Mouse (Mus musculus): ENCODE measurements around the gene Dpp10. TPM values are rescaled to one million over a fixed set of nuclear protein-coding genes. Genes with fewer than 3 reads are reported as not detected.

Gene Dpp10
- polyA plus RNA-seq (2015; fragmentation: Nextera tagmentation; extraction: Ambion mirVana) = 0.06 and 0.14 TPM in 2 replicates

GRCm38 (mm10) chr1:124044925-124045640 lies at the start of gene Dpp10:
TSS of gene Dpp10 (minus strand) at chr1:124045559.
- Histone ChIP-seq H3K4me3 (peak within 1 kb of the TSS; percentile 50), H3K36me3 (no peaks in the 10 kb centered on the region), H3K4me1 (replicated peaks) (peaks cover 10% of the 10 kb centered on the region), H3K9ac (no peak within 1 kb of the TSS; the same call in 1 of the 2 replicates), H3K4me2 (peak within 1 kb of the TSS; percentile 78), H3K9me3 (replicated peaks) (no peaks in the 10 kb centered on the region), H3K27me3 (peaks cover 49% of the 10 kb centered on the region), H3K27ac (no peak within 1 kb of the TSS)
- ATAC-seq (replicated peaks; ENCODE audit: insufficient number of reproducible peaks, insufficient read depth, low FRiP score, low read depth) = peak; percentile 27; the same call in 1 of the 2 replicates
- WGBS = 2% methylated on average over 27 of the region's 38 CpGs

- no peaks in the 10 kb centered on the region for H3K9me3 ChIP-seq (replicated peaks)
- no peak for ATAC-seq (replicated peaks; ENCODE audit: insufficient number of reproducible peaks, insufficient read depth, low FRiP score, low read depth)
- H3K27me3 ChIP-seq = peaks cover 40% of the 10 kb centered on the region
- 83% methylated on average over 1 of the region's 1 CpGs for WGBS
- H3K27ac ChIP-seq = no peak overlapping the region
- H3K9ac ChIP-seq = no peak overlapping the region
- H3K4me2 ChIP-seq = no peak overlapping the region
- H3K4me3 ChIP-seq = no peak overlapping the region
- no peaks in the 10 kb centered on the region for H3K36me3 ChIP-seq
- peaks cover 10% of the 10 kb centered on the region for H3K4me1 ChIP-seq (replicated peaks)
These were observed 3.2 kb upstream of the Dpp10 start for GRCm38 (mm10) chr1:124048544-124048943.

GRCm38 (mm10) chr1:124045761-124046300 lies 472 bp upstream of the Dpp10 start:
- 1% methylated on average over 44 of the region's 44 CpGs for WGBS
- Histone ChIP-seq H3K4me2 (peak overlapping the region; percentile 78), H3K36me3 (no peaks in the 10 kb centered on the region), H3K27ac (no peak overlapping the region), H3K27me3 (peaks cover 49% of the 10 kb centered on the region), H3K4me1 (replicated peaks) (peaks cover 10% of the 10 kb centered on the region), H3K9ac (no peak overlapping the region; the same call in 1 of the 2 replicates), H3K4me3 (peak overlapping the region; percentile 50), H3K9me3 (replicated peaks) (no peaks in the 10 kb centered on the region)
- 0 out of 2 replicates have a peak, but pooled peaks have one; percentile 22 for ATAC-seq (replicated peaks; ENCODE audit: insufficient number of reproducible peaks, insufficient read depth, low FRiP score, low read depth)

DNA sequence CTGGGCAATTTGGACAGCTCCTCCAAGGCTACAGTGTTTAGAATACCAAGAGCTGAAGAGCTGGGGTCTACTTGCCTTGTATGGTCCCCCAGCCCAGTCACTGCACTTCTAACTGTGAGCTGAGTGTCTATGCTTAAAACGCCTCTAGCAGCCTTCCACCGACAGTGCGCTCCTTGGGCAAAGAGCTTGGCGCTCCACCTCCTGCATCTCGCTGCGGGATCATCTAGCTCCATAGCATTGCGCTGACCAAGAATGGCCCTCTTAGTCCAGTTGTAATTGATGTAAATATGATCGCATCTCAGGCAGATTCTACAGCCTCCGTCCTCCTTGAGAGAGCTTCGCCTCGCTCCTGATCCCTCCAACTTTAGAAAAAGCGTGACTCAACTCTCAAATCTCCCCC lies 1.2 kb downstream of the Dpp10 start:
- Histone ChIP-seq H3K36me3 (no peaks in the 10 kb centered on the region), H3K9me3 (replicated peaks) (no peaks in the 10 kb centered on the region), H3K27ac (no peak overlapping the region), H3K4me1 (replicated peaks) (peaks cover 10% of the 10 kb centered on the region), H3K4me2 (no peak overlapping the region), H3K4me3 (no peak overlapping the region), H3K27me3 (peaks cover 49% of the 10 kb centered on the region), H3K9ac (no peak overlapping the region)
- ATAC-seq (replicated peaks; ENCODE audit: insufficient number of reproducible peaks, insufficient read depth, low FRiP score, low read depth) = no peak
- 18% methylated on average over 12 of the region's 12 CpGs for WGBS

DNA sequence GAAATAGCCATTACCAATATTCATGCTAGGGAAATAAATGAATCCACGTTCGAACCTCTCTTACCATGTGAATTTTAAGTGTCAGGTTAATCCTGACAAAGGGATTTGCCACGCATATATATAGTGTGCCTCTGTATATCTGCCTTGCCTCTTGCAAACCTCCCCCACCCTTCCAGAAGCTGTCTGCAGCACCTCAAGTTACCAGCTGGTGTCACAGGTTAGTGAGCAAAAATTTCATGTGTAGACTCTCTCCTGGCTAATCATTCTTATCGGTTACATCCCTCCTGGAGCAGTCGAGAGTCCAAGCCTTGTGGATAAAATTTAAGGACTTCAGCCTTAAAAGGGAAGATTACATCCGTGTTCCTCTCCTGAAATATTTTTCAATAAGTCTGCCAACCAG lies 1.9 kb downstream of the Dpp10 start:
- H3K27ac ChIP-seq = no peak overlapping the region
- H3K9me3 ChIP-seq (replicated peaks) = no peaks in the 10 kb centered on the region
- H3K9ac ChIP-seq = no peak overlapping the region
- no peaks in the 10 kb centered on the region for H3K36me3 ChIP-seq
- 48% methylated on average over 6 of the region's 6 CpGs for WGBS
- no peak for ATAC-seq (replicated peaks; ENCODE audit: insufficient number of reproducible peaks, insufficient read depth, low FRiP score, low read depth)
- H3K4me2 ChIP-seq = no peak overlapping the region
- H3K4me1 ChIP-seq (replicated peaks) = peaks cover 10% of the 10 kb centered on the region
- peaks cover 49% of the 10 kb centered on the region for H3K27me3 ChIP-seq
- no peak overlapping the region for H3K4me3 ChIP-seq

GRCm38 (mm10) chr1:124041559-124041958 lies 3.8 kb downstream of the Dpp10 start:
- H3K27me3 ChIP-seq = peaks cover 38% of the 10 kb centered on the region
- no peak overlapping the region for H3K9ac ChIP-seq
- H3K4me3 ChIP-seq = no peak overlapping the region
- no peaks in the 10 kb centered on the region for H3K9me3 ChIP-seq (replicated peaks)
- 5% methylated on average over 3 of the region's 3 CpGs for WGBS
- no peak for ATAC-seq (replicated peaks; ENCODE audit: insufficient number of reproducible peaks, insufficient read depth, low FRiP score, low read depth)
- H3K36me3 ChIP-seq = no peaks in the 10 kb centered on the region
- H3K4me1 ChIP-seq (replicated peaks) = peaks cover 10% of the 10 kb centered on the region
- no peak overlapping the region for H3K27ac ChIP-seq
- H3K4me2 ChIP-seq = no peak overlapping the region

- Histone ChIP-seq H3K27ac (no peak overlapping the region), H3K4me2 (no peak overlapping the region), H3K9ac (no peak overlapping the region), H3K36me3 (no peaks in the 10 kb centered on the region), H3K4me1 (replicated peaks) (no peaks in the 10 kb centered on the region), H3K27me3 (no peaks in the 10 kb centered on the region), H3K4me3 (no peak overlapping the region), H3K9me3 (replicated peaks) (no peaks in the 10 kb centered on the region)
- WGBS = 57% methylated on average over 4 of the region's 4 CpGs
- ATAC-seq (replicated peaks; ENCODE audit: insufficient number of reproducible peaks, insufficient read depth, low FRiP score, low read depth) = no peak
These were observed 9.9 kb downstream of the Dpp10 start for GRCm38 (mm10) chr1:124035306-124035990.

- Histone ChIP-seq H3K4me2 (no peak overlapping the region), H3K27ac (no peak overlapping the region), H3K27me3 (no peaks in the 10 kb centered on the region), H3K4me3 (no peak overlapping the region), H3K4me1 (replicated peaks) (no peaks in the 10 kb centered on the region), H3K9ac (no peak overlapping the region), H3K9me3 (replicated peaks) (no peaks in the 10 kb centered on the region), H3K36me3 (no peaks in the 10 kb centered on the region)
- WGBS = 59% methylated on average over 6 of the region's 6 CpGs
- no peak for ATAC-seq (replicated peaks; ENCODE audit: insufficient number of reproducible peaks, insufficient read depth, low FRiP score, low read depth)
These were observed 12.7 kb downstream of the Dpp10 start for GRCm38 (mm10) chr1:124032677-124033076.

DNA sequence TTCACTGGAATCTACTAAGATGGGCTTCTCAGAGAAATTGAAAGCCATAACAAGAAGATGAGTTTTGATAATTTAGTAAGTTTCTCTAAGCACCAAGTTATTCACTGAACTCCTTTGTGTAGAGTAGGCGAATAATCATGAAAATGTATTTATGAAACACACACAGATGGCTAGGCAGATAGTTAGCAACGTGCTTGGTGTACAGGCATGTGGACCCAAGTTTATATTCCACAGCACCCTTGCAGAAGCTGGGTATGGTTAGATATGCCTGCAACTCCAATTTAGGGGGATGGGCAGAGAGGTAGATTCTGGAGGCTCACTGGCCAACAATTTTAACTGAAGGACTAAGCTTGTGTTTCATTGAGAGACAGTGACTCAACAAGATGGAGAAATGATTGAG lies 13.4 kb downstream of the Dpp10 start:
- Histone ChIP-seq H3K9me3 (replicated peaks) (no peaks in the 10 kb centered on the region), H3K4me2 (no peak overlapping the region), H3K27me3 (no peaks in the 10 kb centered on the region), H3K27ac (no peak overlapping the region), H3K4me3 (no peak overlapping the region), H3K9ac (no peak overlapping the region), H3K4me1 (replicated peaks) (no peaks in the 10 kb centered on the region), H3K36me3 (no peaks in the 10 kb centered on the region)
- 73% methylated on average over 2 of the region's 2 CpGs for WGBS
- ATAC-seq (replicated peaks; ENCODE audit: insufficient number of reproducible peaks, insufficient read depth, low FRiP score, low read depth) = no peak

DNA sequence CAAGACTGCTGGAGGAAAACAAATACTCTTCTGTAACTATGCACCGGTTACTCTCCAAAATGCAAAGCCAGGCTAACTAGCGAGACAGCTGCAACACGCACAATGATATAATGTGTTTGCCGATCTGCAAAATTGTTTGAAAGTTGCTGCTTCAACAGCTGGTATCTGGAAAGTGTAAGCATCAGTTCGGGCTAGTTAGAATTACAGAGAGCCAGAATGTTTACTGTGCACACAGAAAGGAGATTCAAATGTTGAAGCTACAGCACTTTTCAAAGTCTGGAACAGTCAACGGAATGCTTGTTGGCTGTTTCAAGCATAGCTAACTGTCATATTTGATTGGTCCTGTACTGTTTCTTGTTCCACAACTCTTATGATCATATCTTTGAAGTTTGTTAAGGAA lies 42.6 kb downstream of the Dpp10 start:
- no peaks in the 10 kb centered on the region for H3K27me3 ChIP-seq
- H3K36me3 ChIP-seq = no peaks in the 10 kb centered on the region
- no peak for ATAC-seq (replicated peaks; ENCODE audit: insufficient number of reproducible peaks, insufficient read depth, low FRiP score, low read depth)
- no peak overlapping the region for H3K9ac ChIP-seq
- no peaks in the 10 kb centered on the region for H3K4me1 ChIP-seq (replicated peaks)
- WGBS = 73% methylated on average over 6 of the region's 6 CpGs
- no peak overlapping the region for H3K27ac ChIP-seq
- H3K9me3 ChIP-seq (replicated peaks) = no peaks in the 10 kb centered on the region
- no peak overlapping the region for H3K4me2 ChIP-seq
- no peak overlapping the region for H3K4me3 ChIP-seq

DNA sequence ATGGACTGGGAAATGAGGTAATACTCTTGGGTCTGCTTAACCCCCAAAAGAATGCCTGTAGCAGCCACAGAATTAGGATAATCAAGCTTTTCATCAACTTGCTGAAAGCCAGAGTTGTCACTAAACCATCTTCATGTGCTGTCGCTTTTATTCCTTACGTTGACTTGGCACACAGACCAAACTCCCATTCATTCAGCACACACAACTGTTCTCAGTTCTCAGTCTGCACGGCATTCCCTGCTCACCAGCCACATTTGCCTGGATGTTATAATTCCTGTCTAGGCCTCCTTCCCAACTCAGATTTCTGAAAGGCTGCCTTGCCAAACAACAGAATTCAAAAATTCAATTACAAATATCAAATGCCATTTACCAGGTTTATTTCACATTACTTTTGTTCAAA lies 49.6 kb downstream of the Dpp10 start:
- no peak overlapping the region for H3K4me2 ChIP-seq
- no peak overlapping the region for H3K27ac ChIP-seq
- no peaks in the 10 kb centered on the region for H3K4me1 ChIP-seq (replicated peaks)
- no peaks in the 10 kb centered on the region for H3K36me3 ChIP-seq
- H3K27me3 ChIP-seq = no peaks in the 10 kb centered on the region
- no peak overlapping the region for H3K4me3 ChIP-seq
- H3K9me3 ChIP-seq (replicated peaks) = no peaks in the 10 kb centered on the region
- ATAC-seq (replicated peaks; ENCODE audit: insufficient number of reproducible peaks, insufficient read depth, low FRiP score, low read depth) = no peak
- WGBS = 73% methylated on average over 3 of the region's 3 CpGs
- no peak overlapping the region for H3K9ac ChIP-seq

Measured in heart, embryonic 15.5 days (tissue).